Mouse (Mus musculus) spleen, adult 2 months (tissue): ENCODE data around the gene Mocs3.

Experiments used
- CTCF ChIP-seq: fragments of 200-500 bp; IDR thresholded peaks from 2 replicates; pipeline ENCODE4 v1.5.1; 2011; ENCODE audit warnings: mild to moderate bottlenecking, inconsistent platforms; ENCODE audit not compliant: insufficient read depth, insufficient read length, insufficient replicate concordance; ENCODE audit errors: extremely low read depth
- POLR2A ChIP-seq: fragments of 200-500 bp; IDR thresholded peaks from 2 replicates; pipeline ENCODE4 v1.6.1; 2011; ENCODE audit warnings: low read depth, low read length, inconsistent platforms

DNA sequence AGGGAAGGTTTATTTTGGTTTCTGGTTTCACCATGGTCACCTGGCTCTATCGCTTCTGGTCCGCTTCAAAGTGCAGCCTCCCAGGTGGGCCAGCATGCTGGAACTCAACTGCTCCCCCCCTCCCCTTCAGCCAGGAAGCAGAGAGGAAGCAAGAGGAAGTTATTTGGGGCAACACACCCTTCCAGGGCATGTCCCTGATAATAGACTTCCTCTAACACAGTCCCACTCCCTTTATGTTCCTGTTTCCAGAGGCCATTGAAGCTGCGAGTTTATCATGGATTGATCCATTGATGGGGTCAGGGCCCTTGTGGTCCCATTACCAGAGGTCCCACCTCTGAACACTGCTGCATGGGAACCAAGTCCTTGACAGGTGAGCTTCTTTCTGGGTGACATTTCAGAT, 29.7 kb downstream of the Mocs3 start:
- TF ChIP-seq POLR2A = no peak
- no peak for TF ChIP-seq CTCF
